Mouse (Mus musculus) inflammation-experienced regulatory T-cells (primary cell): ENCODE results near the gene Gpha2. TPM values are rescaled to one million over a fixed set of nuclear protein-coding genes. Genes with fewer than 3 reads are reported as not detected.

Source experiments
- polyA plus RNA-seq, 2 experiments: library from polyadenylated mRNA; unstranded; fragments of 100-300 nt; shearing (Covaris generic); gene quantifications; one replicate each; pipeline ENCODE4 v1.2.1; 2017

Gpha2 gene
- not detected for polyA plus RNA-seq

GRCm38 (mm10) chr19:6226135-6226534 lies at the start of gene Gpha2:
Gene Gpha2, plus strand, starts transcription at chr19:6226380.

DNA sequence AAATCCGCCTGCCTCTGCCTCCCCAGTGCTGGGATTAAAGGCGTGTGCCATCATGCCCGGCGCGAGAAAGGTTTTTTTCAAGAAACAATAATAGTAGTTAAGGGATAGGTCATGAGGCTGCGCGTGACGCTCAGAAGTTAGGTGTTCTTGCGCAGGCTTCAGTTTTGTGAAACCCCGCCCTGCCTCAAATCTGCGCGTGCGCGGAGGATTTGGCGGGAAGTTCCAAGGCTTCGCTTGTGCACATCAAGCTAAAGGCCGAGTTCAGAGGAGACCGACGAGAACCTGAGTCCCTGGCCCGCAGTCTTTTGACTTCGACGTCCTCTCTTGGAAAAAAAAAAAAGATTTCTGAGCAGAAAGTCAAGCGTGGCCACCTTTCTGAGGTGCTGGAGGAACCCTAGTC lies 42.0 kb upstream of the Gpha2 start, which contains the start of gene Majin:
Gene Majin (plus strand): TSS at position 258 of the 400 bp plus-strand sequence.

DNA sequence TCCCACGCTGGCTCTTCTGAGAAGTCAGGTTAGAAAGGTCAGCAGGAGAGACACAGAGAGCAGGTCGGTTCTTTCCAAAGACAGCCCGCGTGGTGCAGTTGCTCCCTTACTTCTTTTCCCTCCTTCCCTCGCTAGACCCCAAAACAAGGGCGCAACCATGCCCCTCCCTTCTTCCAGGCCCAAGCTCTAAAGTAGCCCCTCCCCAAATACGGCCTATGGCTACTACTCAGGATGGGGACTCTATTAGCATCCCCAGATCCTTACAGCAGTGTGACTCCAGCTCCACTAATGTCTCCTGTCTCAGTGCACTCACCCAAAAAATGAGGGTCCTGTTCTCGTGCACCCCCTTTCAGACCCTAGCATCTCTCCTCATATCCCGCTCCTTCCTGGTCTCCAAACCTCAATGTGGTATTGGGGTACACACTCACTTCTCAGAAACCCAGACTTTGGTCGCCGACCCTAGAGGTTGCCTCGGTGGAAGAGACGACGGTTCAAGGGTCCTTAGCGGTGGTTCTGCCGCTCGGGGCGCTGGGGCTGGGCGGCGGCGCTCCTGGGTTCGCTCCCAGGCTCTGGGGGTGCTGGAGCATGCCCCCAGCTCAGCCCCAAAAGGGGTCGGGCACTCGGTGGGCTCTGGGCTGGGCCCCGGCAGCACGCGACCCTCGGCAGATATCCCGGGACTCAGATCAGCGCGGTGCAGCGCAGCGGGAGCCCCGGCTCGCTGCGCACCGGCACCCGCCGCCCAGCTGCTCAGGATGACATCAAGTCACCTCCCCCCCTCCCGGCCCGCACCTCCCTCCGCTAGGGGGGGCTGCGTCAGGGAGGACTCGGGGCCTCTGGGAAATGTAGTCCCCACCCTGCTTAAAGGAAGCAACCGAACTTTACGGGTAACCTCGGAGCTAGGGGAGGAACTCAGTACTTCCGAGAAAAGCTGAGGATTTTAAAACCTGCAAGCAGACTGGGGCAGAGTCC lies 9.2 kb downstream of the Gpha2 start, which contains the start of gene Ppp2r5b:
Gene Ppp2r5b (minus strand): TSS at position 789 of the 969 bp plus-strand sequence.

DNA sequence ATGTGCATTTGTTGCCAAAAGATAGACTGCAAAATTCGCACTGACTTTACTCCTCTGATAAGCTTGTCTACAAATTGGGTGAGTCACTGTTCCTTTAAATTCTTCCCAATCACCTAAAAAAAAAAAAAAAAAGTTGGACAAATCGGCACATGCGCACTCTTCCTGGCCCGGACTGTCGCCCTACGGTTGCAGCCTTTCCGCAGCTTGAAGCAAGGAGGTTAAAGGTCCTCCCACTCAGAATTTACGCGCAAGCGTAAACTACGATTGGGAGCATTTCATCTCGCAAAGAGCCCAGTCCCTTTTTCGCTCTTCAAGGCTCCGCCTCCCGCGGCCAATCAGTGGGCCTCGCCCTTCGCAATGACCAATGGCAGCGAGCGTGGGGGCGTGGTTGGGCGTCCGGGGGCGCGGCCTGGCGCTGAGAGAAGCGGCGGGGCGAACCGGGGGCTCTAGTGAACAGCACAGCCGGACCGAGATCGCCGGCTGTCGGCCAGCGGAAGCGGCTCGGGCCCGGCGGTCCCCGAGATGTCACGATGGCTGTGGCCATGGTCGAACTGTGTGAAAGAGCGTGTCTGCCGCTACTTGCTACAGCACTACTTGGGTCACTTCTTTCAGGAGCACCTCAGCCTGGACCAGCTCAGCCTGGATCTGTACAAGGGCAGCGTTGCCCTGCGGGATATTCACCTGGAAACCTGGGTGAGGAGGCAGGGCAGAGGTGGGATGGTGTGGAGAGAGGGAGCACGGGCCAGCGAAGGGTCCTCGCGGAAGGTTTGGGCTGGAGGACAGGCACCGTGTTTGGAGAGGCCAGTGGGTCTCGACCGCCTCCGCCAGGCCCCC lies 15.3 kb downstream of the Gpha2 start, which contains the start of gene Atg2a:
Gene Atg2a (plus strand): TSS at position 395 of the 834 bp plus-strand sequence.

GRCm38 (mm10) chr19:6276426-6277421 lies 50.5 kb downstream of the Gpha2 start, which contains the start of gene Ehd1:
Gene Ehd1, plus strand, starts transcription at chr19:6276725.

Other genes starting within 250 kb of the Gpha2 start
- gene Slc22a20, start 240.2 kb upstream of the Gpha2 start, polyA plus RNA-seq, result under 1 TPM in 1 of 2 experiments, not detected in 1; 0.89 TPM
- 10 to 100 TPM; 64.1 to 70.3 TPM for gene Capn1, start 210.5 kb upstream of the Gpha2 start, polyA plus RNA-seq
- gene Syvn1, start 179.8 kb upstream of the Gpha2 start, polyA plus RNA-seq, result 10 to 100 TPM; 48.2 to 68.1 TPM
- gene Mrpl49, start 168.6 kb upstream of the Gpha2 start, polyA plus RNA-seq, result 10 to 100 TPM; 37.1 to 49.2 TPM
- gene Fau, start 168.5 kb upstream of the Gpha2 start, polyA plus RNA-seq, result 100 to 1,000 TPM; 732 to 759 TPM
- 10 to 100 TPM; 35.7 to 43.9 TPM for gene Znhit2, start 165.2 kb upstream of the Gpha2 start, polyA plus RNA-seq
- 10 to 100 TPM; 14.2 to 15.2 TPM for gene Tm7sf2, start 158.0 kb upstream of the Gpha2 start, polyA plus RNA-seq
- gene Vps51, start 149.1 kb upstream of the Gpha2 start, polyA plus RNA-seq, result 100 to 1,000 TPM in 1 of 2 experiments, 10 to 100 TPM in 1; 79.1 to 114 TPM
- 1 to 10 TPM in 1 of 2 experiments, not detected in 1; 2.5 TPM for gene Tmem262, start 146.3 kb upstream of the Gpha2 start, polyA plus RNA-seq
- under 1 TPM; 0.68 to 0.80 TPM for gene Gm28374, start 144.1 kb upstream of the Gpha2 start, polyA plus RNA-seq
- 10 to 100 TPM; 47.3 to 48.0 TPM for gene Zfpl1, start 141.4 kb upstream of the Gpha2 start, polyA plus RNA-seq
- gene Cdca5, start 141.4 kb upstream of the Gpha2 start, polyA plus RNA-seq, result 1 to 10 TPM in 1 of 2 experiments, not detected in 1; 1.9 TPM
- gene AC131692.1, start 132.0 kb upstream of the Gpha2 start, polyA plus RNA-seq, result 1 to 10 TPM in 1 of 2 experiments, not detected in 1; 1.3 TPM
- 1 to 10 TPM in 1 of 2 experiments, under 1 TPM in 1; 0.14 to 1.2 TPM for gene Naaladl1, start 120.6 kb upstream of the Gpha2 start, polyA plus RNA-seq
- 10 to 100 TPM; 17.7 to 37.8 TPM for gene Sac3d1, start 107.7 kb upstream of the Gpha2 start, polyA plus RNA-seq
- 10 to 100 TPM; 29.5 to 41.7 TPM for gene Snx15, start 98.1 kb upstream of the Gpha2 start, polyA plus RNA-seq
- not detected for gene Batf2, start 85.4 kb upstream of the Gpha2 start, polyA plus RNA-seq
- 10 to 100 TPM; 18.3 to 30.3 TPM for gene Arl2, start 84.8 kb upstream of the Gpha2 start, polyA plus RNA-seq
- gene Majin, start 42.0 kb upstream of the Gpha2 start, polyA plus RNA-seq, result 1 to 10 TPM in 1 of 2 experiments, not detected in 1; 1.2 TPM
- 10 to 100 TPM; 21.9 to 26.7 TPM for gene Ppp2r5b, start 9.5 kb downstream of the Gpha2 start, polyA plus RNA-seq
- gene Atg2a, start 15.3 kb downstream of the Gpha2 start, polyA plus RNA-seq, result 10 to 100 TPM; 23.5 to 31.5 TPM
- gene Ehd1, start 50.3 kb downstream of the Gpha2 start, polyA plus RNA-seq, result 10 to 100 TPM; 22.3 to 27.6 TPM
- gene Cdc42bpg, start 80.1 kb downstream of the Gpha2 start, polyA plus RNA-seq, result under 1 TPM; 0.11 to 0.46 TPM
- 10 to 100 TPM; 48.2 to 74.8 TPM for gene Men1, start 108.6 kb downstream of the Gpha2 start, polyA plus RNA-seq
- 100 to 1,000 TPM; 153 to 184 TPM for gene Map4k2, start 114.8 kb downstream of the Gpha2 start, polyA plus RNA-seq
- gene Sf1, start 137.3 kb downstream of the Gpha2 start, polyA plus RNA-seq, result 100 to 1,000 TPM; 262 to 306 TPM
- 1 to 10 TPM; 3.0 to 3.4 TPM for gene Pygm, start 158.0 kb downstream of the Gpha2 start, polyA plus RNA-seq
- gene Rasgrp2, start 173.0 kb downstream of the Gpha2 start, polyA plus RNA-seq, result 100 to 1,000 TPM; 141 to 333 TPM
- under 1 TPM; 0.28 to 0.58 TPM for gene Nrxn2, start 192.4 kb downstream of the Gpha2 start, polyA plus RNA-seq